ENCODE assay signal across 7 mouse cellular contexts in genomic region chr3:131975940-131976628, GRCm38 (mm10).
DNase-seq lines count a peak whose midpoint lies in the region; ATAC-seq and TF ChIP-seq lines count a peak whose summit lies in the region.

No protein-coding gene starts in this region.

- no peak for TF ChIP-seq POLR2A in bone marrow macrophage, adult 2 months (IDR thresholded peaks at IDR 0.05; ENCODE audit: borderline replicate concordance, low read depth, low read length)

- H3K9me3 ChIP-seq in forebrain, embryonic 10.5 days: peaks cover 3% of the 10 kb centered on the region; the same call in 1 of the 2 replicates

- no peaks in the 10 kb centered on the region for H3K36me3 ChIP-seq in forebrain, embryonic 10.5 days (replicated peaks)

- no peaks in the 10 kb centered on the region for H3K27me3 ChIP-seq in forebrain, embryonic 10.5 days (ENCODE audit: poor library complexity, severe bottlenecking)

- DNase-seq in MN1 (ENCODE audit: low spot score): peak; percentile 12
- peak; percentile 50 for DNase-seq in forebrain, embryonic 10.5 days (ENCODE audit: extremely low spot score, low spot score)
- DNase-seq in layer of hippocampus, adult 8-10 months (ENCODE audit: low spot score in 2 of 2): peak; percentile 19 to 36
- DNase-seq in lung, postnatal 25 days (ENCODE audit: low spot score): peak; percentile 28
- peak; percentile 41 to 52 for DNase-seq in right cerebral cortex, postnatal 10 days (ENCODE audit: low spot score in 2 of 2)

- no peaks in the 10 kb centered on the region for H3K4me1 ChIP-seq in bone marrow macrophage, adult 2 months (ENCODE audit: control insufficient read depth, insufficient read depth, low read length)
- no peaks in the 10 kb centered on the region for H3K4me1 ChIP-seq in forebrain, embryonic 10.5 days

- no peak overlapping the region for H3K4me3 ChIP-seq in bone marrow macrophage, adult 2 months (ENCODE audit: insufficient read depth, low read length)
- H3K4me3 ChIP-seq in forebrain, embryonic 10.5 days: no peak overlapping the region

- H3K27ac ChIP-seq in bone marrow macrophage, adult 2 months (ENCODE audit: insufficient read depth, low read depth, low read length): no peak overlapping the region
- H3K27ac ChIP-seq in forebrain, embryonic 10.5 days: no peak overlapping the region

- peak; percentile 94 to 99 for ATAC-seq in hematopoietic stem cell, adult 5-6 weeks (replicated peaks in 1 of 2; ENCODE audit: insufficient read depth in 1 of 2, low FRiP score in 2 of 2, low TSS enrichment in 1 of 2, low read depth in 1 of 2, poor library complexity in 2 of 2, severe bottlenecking in 2 of 2)

- peak; percentile 77 for TF ChIP-seq CTCF in bone marrow macrophage, adult 2 months (IDR thresholded peaks at IDR 0.05; ENCODE audit: low read depth, low read length)

- WGBS in forebrain, embryonic 10.5 days: 41% methylated on average over 7 of the region's 7 CpGs
